14 mouse cellular contexts compared by ENCODE assay signal in genomic region chr17:56708692-56709091, GRCm38 (mm10). TPM values are rescaled to one million over a fixed set of nuclear protein-coding genes. Genes with fewer than 3 reads are reported as not detected.
"Had no signal": no experiment of that assay in that cellular context is flagged by ENCODE, and none has a peak within 500 bp of the region (broad histone marks: within the 10 kb centered on the region; RNA-seq: fewer than 3 reads in every experiment).

No protein-coding gene starts in this region.

- H3K4me1 ChIP-seq: midbrain, embryonic 10.5 days; neural tube, embryonic 13.5 days had no signal

- H3K4me3 ChIP-seq: limb, embryonic 15.5 days; liver, embryonic 12.5 days; midbrain, embryonic 10.5 days; neural tube, embryonic 13.5 days had no signal

- DNase-seq: kidney, postnatal 10 days; layer of hippocampus, adult 9-11 months; layer of hippocampus, postnatal 36 days; lung, embryonic 14.5 days; lung, postnatal 10 days; lung, postnatal 4 days; midbrain, embryonic 14.5 days; thymus, postnatal 4 days had no signal

- H3K27me3 ChIP-seq: limb, embryonic 15.5 days; liver, embryonic 12.5 days; neural tube, embryonic 13.5 days had no signal

- H3K27ac ChIP-seq: limb, embryonic 15.5 days; liver, embryonic 12.5 days; midbrain, embryonic 10.5 days; neural tube, embryonic 13.5 days; stomach, postnatal 0 days had no signal

- H3K4me2 ChIP-seq: limb, embryonic 15.5 days; liver, embryonic 12.5 days; lung, embryonic 14.5 days; neural tube, embryonic 13.5 days had no signal

- H3K9ac ChIP-seq: limb, embryonic 15.5 days; liver, embryonic 12.5 days; lung, embryonic 14.5 days; neural tube, embryonic 13.5 days had no signal

- H3K9me3 ChIP-seq: limb, embryonic 15.5 days; liver, embryonic 12.5 days; midbrain, embryonic 10.5 days; neural tube, embryonic 13.5 days had no signal

- ATAC-seq: liver, embryonic 12.5 days had no signal

RNA-seq across cellular contexts. Expression of gene Nrtn, which starts 48.6 kb away (rescaled TPM):
- total RNA-seq: megakaryocyte, adult 5-6 weeks had no signal
